Mouse (Mus musculus): ENCODE measurements around the gene Ldhal6b. TPM values are rescaled to one million over a fixed set of nuclear protein-coding genes. Genes with fewer than 3 reads are reported as not detected.
A peak's percentile ranks its signal among the peaks of the same experiment; 100 is the strongest.

The Ldhal6b gene
- polyA plus RNA-seq, 1 experiment from 2014 or later: not detected

- no peak overlapping the region for H3K27ac ChIP-seq
- no peak for ATAC-seq (ENCODE audit: low read depth)
- H3K9ac ChIP-seq: no peak overlapping the region
- H3K27me3 ChIP-seq: no peaks in the 10 kb centered on the region
- no peaks in the 10 kb centered on the region for H3K9me3 ChIP-seq (replicated peaks)
- no peak overlapping the region for H3K4me3 ChIP-seq (replicated peaks)
- H3K4me1 ChIP-seq (replicated peaks): peaks cover 24% of the 10 kb centered on the region
- H3K4me2 ChIP-seq: no peak overlapping the region
- 88% methylated on average over 17 of the region's 17 CpGs for WGBS (ENCODE audit: insufficient replicate concordance)
- peaks cover 5% of the 10 kb centered on the region; the same call in 1 of the 2 replicates for H3K36me3 ChIP-seq
- no peak for DNase-seq
These were observed 7.4 kb downstream of the Ldhal6b start for GRCm38 (mm10) chr17:5411205-5411604.

GRCm38 (mm10) chr17:5410336-5410735 lies 8.2 kb downstream of the Ldhal6b start:
- Histone ChIP-seq H3K4me2 (no peak overlapping the region), H3K4me1 (replicated peaks) (peaks cover 30% of the 10 kb centered on the region), H3K9me3 (replicated peaks) (no peaks in the 10 kb centered on the region), H3K9ac (no peak overlapping the region), H3K4me3 (replicated peaks) (no peak overlapping the region), H3K27ac (no peak overlapping the region), H3K27me3 (no peaks in the 10 kb centered on the region), H3K36me3 (peaks cover 5% of the 10 kb centered on the region; the same call in 1 of the 2 replicates)
- DNase-seq (no peak), ATAC-seq (ENCODE audit: low read depth) (no peak)
- 75% methylated on average over 4 of the region's 4 CpGs for WGBS (ENCODE audit: insufficient replicate concordance)

DNA sequence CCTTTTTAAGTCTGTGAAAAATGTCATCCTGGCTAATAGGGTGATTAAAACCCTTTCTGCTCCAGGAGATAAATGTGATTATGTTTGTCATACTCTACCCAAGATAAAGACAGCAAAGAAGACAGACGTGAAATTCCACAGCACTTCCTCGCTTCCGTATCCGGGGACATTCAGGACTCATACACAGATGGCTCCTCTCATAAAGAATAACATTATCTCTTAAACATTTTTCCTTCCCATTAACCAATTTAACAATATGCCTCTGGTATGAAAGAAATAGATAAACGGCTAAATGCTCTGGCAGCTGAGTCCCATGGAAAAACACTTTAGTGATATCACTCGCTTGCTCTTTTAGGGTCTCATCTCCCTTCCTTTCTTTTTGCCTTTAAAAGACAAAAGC lies 11.5 kb downstream of the Ldhal6b start:
- H3K4me1 ChIP-seq (replicated peaks): peaks cover 32% of the 10 kb centered on the region
- H3K27me3 ChIP-seq: peaks cover 14% of the 10 kb centered on the region; the same call in 1 of the 2 replicates
- H3K9me3 ChIP-seq (replicated peaks): no peaks in the 10 kb centered on the region
- H3K36me3 ChIP-seq: peaks cover 5% of the 10 kb centered on the region; the same call in 1 of the 2 replicates
- WGBS (ENCODE audit: insufficient replicate concordance): 32% methylated on average over 6 of the region's 6 CpGs
- H3K4me2 ChIP-seq: peak overlapping the region; percentile 39; the same call in 1 of the 2 replicates
- H3K9ac ChIP-seq: no peak overlapping the region
- no peak for DNase-seq
- ATAC-seq (ENCODE audit: low read depth): no peak
- H3K4me3 ChIP-seq (replicated peaks): no peak overlapping the region
- peak overlapping the region; percentile 48; the same call in 1 of the 2 replicates for H3K27ac ChIP-seq

DNA sequence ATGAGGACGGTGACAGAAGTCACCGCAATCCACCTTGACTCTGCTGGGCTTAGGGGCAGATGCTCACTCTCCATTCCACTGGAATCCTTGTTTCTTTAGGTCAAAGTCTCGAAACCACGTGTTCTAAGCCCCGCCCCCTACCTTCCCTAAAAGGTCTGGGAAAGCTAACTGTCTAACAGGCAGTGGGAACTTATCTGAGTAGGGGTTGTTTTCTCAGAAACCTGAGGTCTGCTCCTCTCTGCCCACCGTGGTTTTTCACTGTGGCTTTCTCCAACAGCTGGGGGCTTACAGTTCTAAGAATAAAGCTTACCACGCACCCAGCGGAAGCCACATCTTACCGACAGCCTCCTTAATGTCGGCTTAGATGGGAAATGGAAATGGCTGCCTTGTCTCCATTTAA lies 12.0 kb downstream of the Ldhal6b start:
- 13% methylated on average over 10 of the region's 10 CpGs for WGBS (ENCODE audit: insufficient replicate concordance)
- DNase-seq (no peak), ATAC-seq (ENCODE audit: low read depth) (no peak)
- Histone ChIP-seq H3K4me3 (replicated peaks) (no peak overlapping the region), H3K9me3 (replicated peaks) (no peaks in the 10 kb centered on the region), H3K4me2 (peak overlapping the region; percentile 39), H3K9ac (no peak overlapping the region), H3K27me3 (peaks cover 14% of the 10 kb centered on the region; the same call in 1 of the 2 replicates), H3K27ac (peak overlapping the region; percentile 48), H3K36me3 (peaks cover 5% of the 10 kb centered on the region; the same call in 1 of the 2 replicates), H3K4me1 (replicated peaks) (peaks cover 36% of the 10 kb centered on the region)

- Histone ChIP-seq H3K27ac (no peak overlapping the region), H3K36me3 (no peaks in the 10 kb centered on the region), H3K4me3 (replicated peaks) (no peak overlapping the region), H3K4me2 (no peak overlapping the region), H3K27me3 (peaks cover 14% of the 10 kb centered on the region; the same call in 1 of the 2 replicates), H3K9me3 (replicated peaks) (no peaks in the 10 kb centered on the region), H3K9ac (no peak overlapping the region), H3K4me1 (replicated peaks) (peaks cover 41% of the 10 kb centered on the region)
- DNase-seq: no peak
- ATAC-seq (ENCODE audit: low read depth): no peak
- 52% methylated on average over 6 of the region's 6 CpGs for WGBS (ENCODE audit: insufficient replicate concordance)
These were observed 14.7 kb downstream of the Ldhal6b start for GRCm38 (mm10) chr17:5403885-5404284.

- ATAC-seq (ENCODE audit: low read depth): peak; percentile 76
- Histone ChIP-seq H3K4me1 (replicated peaks) (peaks cover 43% of the 10 kb centered on the region), H3K4me3 (replicated peaks) (no peak overlapping the region; the same call in 1 of the 2 replicates), H3K27ac (no peak overlapping the region), H3K27me3 (peaks cover 17% of the 10 kb centered on the region; the same call in 1 of the 2 replicates), H3K36me3 (no peaks in the 10 kb centered on the region), H3K9ac (no peak overlapping the region), H3K9me3 (replicated peaks) (no peaks in the 10 kb centered on the region), H3K4me2 (peak overlapping the region; percentile 38)
- peak; percentile 67 for DNase-seq
- WGBS (ENCODE audit: insufficient replicate concordance): 25% methylated on average over 8 of the region's 8 CpGs
These were observed 15.9 kb downstream of the Ldhal6b start for GRCm38 (mm10) chr17:5402624-5403023.

DNA sequence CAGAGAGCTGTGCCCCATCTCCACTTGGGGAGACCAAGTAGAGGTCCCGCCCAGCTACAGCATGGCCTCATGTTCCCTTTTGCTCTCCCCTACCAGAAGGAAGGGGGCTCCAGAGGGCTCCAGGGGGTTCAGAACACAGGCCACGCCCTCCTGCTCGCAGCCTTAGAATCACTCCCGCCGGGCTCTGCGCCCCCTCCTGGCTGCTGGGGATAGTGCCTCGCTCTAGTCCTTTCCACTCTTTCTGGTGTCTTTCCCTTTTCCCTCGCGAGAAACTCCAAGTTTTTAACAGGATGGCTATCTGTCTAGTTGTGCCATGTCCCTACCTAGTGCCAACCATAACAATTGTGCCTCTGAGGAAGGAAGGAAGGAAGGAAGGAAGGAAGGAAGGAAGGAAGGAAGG lies 16.5 kb downstream of the Ldhal6b start:
- H3K9ac ChIP-seq: no peak overlapping the region
- no peak overlapping the region for H3K27ac ChIP-seq
- H3K9me3 ChIP-seq (replicated peaks): no peaks in the 10 kb centered on the region
- H3K4me1 ChIP-seq (replicated peaks): peaks cover 40% of the 10 kb centered on the region
- H3K4me3 ChIP-seq (replicated peaks): no peak overlapping the region; the same call in 1 of the 2 replicates
- H3K4me2 ChIP-seq: peak overlapping the region; percentile 38
- ATAC-seq (ENCODE audit: low read depth) (peak; percentile 37; the same call in 1 of the 2 replicates), DNase-seq (peak; percentile 48)
- 4% methylated on average over 9 of the region's 9 CpGs for WGBS (ENCODE audit: insufficient replicate concordance)
- H3K27me3 ChIP-seq: peaks cover 17% of the 10 kb centered on the region; the same call in 1 of the 2 replicates
- no peaks in the 10 kb centered on the region for H3K36me3 ChIP-seq

DNA sequence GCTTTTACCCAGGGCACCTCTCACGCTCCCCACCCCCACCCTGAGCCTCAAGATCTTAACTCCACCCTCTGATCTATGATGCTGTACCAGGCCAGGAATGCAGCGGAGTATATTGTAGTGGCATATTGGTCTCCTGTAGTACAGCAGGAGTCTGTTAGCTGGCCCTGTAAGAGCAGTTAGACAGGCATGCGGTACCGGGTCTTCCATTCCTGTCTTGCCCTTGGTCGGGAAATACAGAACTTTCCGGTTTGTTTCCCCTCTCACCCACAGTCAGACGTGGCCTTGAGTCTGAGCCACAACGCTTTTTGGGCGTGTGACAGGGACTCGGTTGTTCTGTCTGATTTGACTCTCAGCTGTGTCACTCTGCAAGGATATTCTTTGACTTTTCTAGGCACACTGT lies 17.3 kb downstream of the Ldhal6b start:
- no peaks in the 10 kb centered on the region for H3K9me3 ChIP-seq (replicated peaks)
- ATAC-seq (ENCODE audit: low read depth): no peak
- H3K9ac ChIP-seq: no peak overlapping the region
- WGBS (ENCODE audit: insufficient replicate concordance): 73% methylated on average over 10 of the region's 10 CpGs
- H3K4me2 ChIP-seq: no peak overlapping the region
- no peak overlapping the region for H3K27ac ChIP-seq
- no peak for DNase-seq
- H3K36me3 ChIP-seq: no peaks in the 10 kb centered on the region
- H3K27me3 ChIP-seq: peaks cover 17% of the 10 kb centered on the region; the same call in 1 of the 2 replicates
- no peak overlapping the region for H3K4me3 ChIP-seq (replicated peaks)
- H3K4me1 ChIP-seq (replicated peaks): peaks cover 34% of the 10 kb centered on the region

GRCm38 (mm10) chr17:5400435-5401090 lies 18.0 kb downstream of the Ldhal6b start:
- ATAC-seq (ENCODE audit: low read depth) (no peak), DNase-seq (no peak)
- peaks cover 29% of the 10 kb centered on the region for H3K4me1 ChIP-seq (replicated peaks)
- WGBS (ENCODE audit: insufficient replicate concordance): 58% methylated on average over 14 of the region's 14 CpGs
- H3K36me3 ChIP-seq: no peaks in the 10 kb centered on the region
- no peak overlapping the region for H3K4me3 ChIP-seq (replicated peaks)
- H3K27ac ChIP-seq: no peak overlapping the region
- no peak overlapping the region for H3K4me2 ChIP-seq
- no peak overlapping the region for H3K9ac ChIP-seq
- no peaks in the 10 kb centered on the region for H3K9me3 ChIP-seq (replicated peaks)
- H3K27me3 ChIP-seq: peaks cover 17% of the 10 kb centered on the region; the same call in 1 of the 2 replicates

- no peak overlapping the region for H3K9ac ChIP-seq
- H3K4me2 ChIP-seq: no peak overlapping the region
These were observed 21.2 kb downstream of the Ldhal6b start for GRCm38 (mm10) chr17:5397148-5398007.

GRCm38 (mm10) chr17:5396213-5396612 lies 22.4 kb downstream of the Ldhal6b start:
- Histone ChIP-seq H3K9ac (no peak overlapping the region), H3K27me3 (peaks cover 3% of the 10 kb centered on the region; the same call in 1 of the 2 replicates), H3K4me3 (replicated peaks) (no peak overlapping the region), H3K27ac (no peak overlapping the region), H3K36me3 (no peaks in the 10 kb centered on the region), H3K9me3 (replicated peaks) (no peaks in the 10 kb centered on the region), H3K4me1 (replicated peaks) (peaks cover 7% of the 10 kb centered on the region), H3K4me2 (no peak overlapping the region)
- DNase-seq (no peak), ATAC-seq (ENCODE audit: low read depth) (no peak)
- WGBS (ENCODE audit: insufficient replicate concordance): 65% methylated on average over 5 of the region's 5 CpGs

More at GRCm38 (mm10) chr17:5397148-5398007, 21.2 kb downstream of the Ldhal6b start:
- H3K27ac ChIP-seq: no peak overlapping the region
- ATAC-seq (ENCODE audit: low read depth) (peak; percentile 59), DNase-seq (peak; percentile 69)
- H3K9me3 ChIP-seq (replicated peaks): no peaks in the 10 kb centered on the region
- WGBS (ENCODE audit: insufficient replicate concordance): 28% methylated on average over 33 of the region's 33 CpGs
- no peaks in the 10 kb centered on the region for H3K36me3 ChIP-seq
- no peak overlapping the region for H3K4me3 ChIP-seq (replicated peaks)
- peaks cover 16% of the 10 kb centered on the region for H3K4me1 ChIP-seq (replicated peaks)
- peaks cover 3% of the 10 kb centered on the region; the same call in 1 of the 2 replicates for H3K27me3 ChIP-seq

Measured in liver, embryonic 13.5 days (tissue).